Mouse (Mus musculus): ENCODE results near the gene Ano1. TPM values are rescaled to one million over a fixed set of nuclear protein-coding genes. Genes with fewer than 3 reads are reported as not detected.
A peak's percentile ranks its signal among the peaks of the same experiment; 100 is the strongest.

The Ano1 gene
- 6.9 and 7.5 TPM in 2 replicates for polyA plus RNA-seq (2016; fragmentation: Nextera tagmentation; extraction: Ambion mirVana)

- Histone ChIP-seq H3K4me2 (replicated peaks) (no peak within 1 kb of the TSS), H3K36me3 (no peaks in the 10 kb centered on the region), H3K4me3 (no peak within 1 kb of the TSS), H3K9me3 (replicated peaks) (no peaks in the 10 kb centered on the region), H3K27ac (no peak within 1 kb of the TSS), H3K27me3 (peaks cover 5% of the 10 kb centered on the region; the same call in 1 of the 2 replicates), H3K9ac (no peak within 1 kb of the TSS), H3K4me1 (no peaks in the 10 kb centered on the region)
- ATAC-seq (ENCODE audit: low FRiP score) = no peak
- WGBS = 78% methylated on average over 9 of the region's 9 CpGs
These were observed at the start of gene Ano1 for GRCm38 (mm10) chr7:144751833-144752232. TSS of gene Ano1 (minus strand) at chr7:144751974.

DNA sequence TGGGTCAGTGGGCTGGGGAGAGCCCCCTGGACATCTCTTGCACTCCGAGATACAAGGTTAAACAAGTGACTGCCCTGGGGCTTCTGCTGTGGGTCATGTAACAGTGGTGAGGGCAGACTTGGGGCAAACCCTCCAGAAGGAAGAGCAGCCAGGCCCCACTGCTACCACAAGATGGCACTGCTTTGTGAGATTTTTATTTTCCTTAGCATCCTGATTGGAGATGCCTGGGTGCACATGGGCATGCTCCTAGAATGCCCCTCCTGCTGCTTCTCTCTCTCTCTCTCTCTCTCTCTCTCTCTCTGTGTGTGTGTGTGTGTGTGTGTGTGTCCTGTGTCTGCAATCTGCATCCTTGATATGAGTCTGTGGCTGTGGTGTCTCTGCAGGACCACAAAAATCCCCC lies 46.7 kb upstream of the Ano1 start:
- H3K36me3 ChIP-seq = no peaks in the 10 kb centered on the region
- no peak overlapping the region for H3K9ac ChIP-seq
- no peaks in the 10 kb centered on the region for H3K9me3 ChIP-seq (replicated peaks)
- H3K4me2 ChIP-seq (replicated peaks) = no peak overlapping the region
- peaks cover 12% of the 10 kb centered on the region for H3K27me3 ChIP-seq
- ATAC-seq (ENCODE audit: low FRiP score) = peak; percentile 38; the same call in 1 of the 2 replicates
- peaks cover 11% of the 10 kb centered on the region for H3K4me1 ChIP-seq
- H3K27ac ChIP-seq = no peak overlapping the region
- 41% methylated on average over 1 of the region's 1 CpGs for WGBS
- H3K4me3 ChIP-seq = no peak overlapping the region

DNA sequence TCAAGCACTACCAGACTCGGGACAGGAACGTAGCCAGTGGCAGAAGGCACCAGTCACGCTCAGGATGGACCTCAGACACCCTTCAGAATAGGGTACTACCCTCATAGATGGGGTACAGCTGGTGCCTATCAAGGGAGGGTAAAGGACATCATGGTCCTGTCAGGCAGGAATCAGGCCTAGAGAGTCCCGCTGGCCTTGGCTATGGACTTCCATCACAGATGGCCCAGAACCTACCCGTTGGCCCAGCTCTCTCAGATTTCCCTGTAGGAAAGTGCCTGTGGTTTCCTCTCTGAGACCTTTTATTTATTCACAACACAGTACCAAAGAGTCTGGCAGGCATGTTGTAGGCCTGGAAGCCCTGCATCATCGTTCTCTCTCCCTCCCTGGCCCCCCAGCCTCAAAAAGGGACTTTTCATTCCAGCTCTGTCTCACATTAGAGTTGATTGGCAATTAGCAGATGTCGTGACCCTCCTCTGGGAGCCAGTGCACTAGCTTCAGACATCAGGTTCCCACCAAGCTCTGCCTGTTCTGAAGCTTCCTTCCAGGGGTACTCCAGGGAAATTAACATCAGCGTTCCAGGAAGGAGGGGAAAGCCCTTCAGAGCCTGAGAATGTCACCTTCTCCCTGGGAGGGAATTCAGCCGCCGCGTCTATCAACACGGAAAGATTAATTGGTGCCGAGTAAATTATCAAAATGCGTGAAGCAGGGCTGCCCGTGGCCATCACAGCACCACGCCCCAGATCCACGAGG lies 45.4 kb upstream of the Ano1 start:
- no peak for ATAC-seq (ENCODE audit: low FRiP score)
- Histone ChIP-seq H3K36me3 (no peaks in the 10 kb centered on the region), H3K27ac (no peak overlapping the region), H3K9me3 (replicated peaks) (no peaks in the 10 kb centered on the region), H3K4me3 (no peak overlapping the region), H3K4me1 (peaks cover 11% of the 10 kb centered on the region), H3K4me2 (replicated peaks) (no peak overlapping the region), H3K9ac (no peak overlapping the region), H3K27me3 (peaks cover 12% of the 10 kb centered on the region)
- 43% methylated on average over 17 of the region's 17 CpGs for WGBS

- Histone ChIP-seq H3K9ac (no peak overlapping the region), H3K36me3 (no peaks in the 10 kb centered on the region), H3K27me3 (peaks cover 12% of the 10 kb centered on the region), H3K4me2 (replicated peaks) (no peak overlapping the region), H3K27ac (no peak overlapping the region), H3K9me3 (replicated peaks) (no peaks in the 10 kb centered on the region), H3K4me1 (peaks cover 11% of the 10 kb centered on the region), H3K4me3 (no peak overlapping the region)
- 76% methylated on average over 9 of the region's 9 CpGs for WGBS
- ATAC-seq (ENCODE audit: low FRiP score) = no peak
These were observed 44.3 kb upstream of the Ano1 start for GRCm38 (mm10) chr7:144795976-144796474.

GRCm38 (mm10) chr7:144793296-144793695 lies 41.5 kb upstream of the Ano1 start:
- Histone ChIP-seq H3K4me3 (no peak overlapping the region), H3K9me3 (replicated peaks) (no peaks in the 10 kb centered on the region), H3K4me2 (replicated peaks) (no peak overlapping the region), H3K4me1 (peaks cover 7% of the 10 kb centered on the region), H3K36me3 (no peaks in the 10 kb centered on the region), H3K27ac (no peak overlapping the region), H3K27me3 (peaks cover 7% of the 10 kb centered on the region; the same call in 1 of the 2 replicates), H3K9ac (no peak overlapping the region)
- no peak for ATAC-seq (ENCODE audit: low FRiP score)
- 86% methylated on average over 10 of the region's 10 CpGs for WGBS

DNA sequence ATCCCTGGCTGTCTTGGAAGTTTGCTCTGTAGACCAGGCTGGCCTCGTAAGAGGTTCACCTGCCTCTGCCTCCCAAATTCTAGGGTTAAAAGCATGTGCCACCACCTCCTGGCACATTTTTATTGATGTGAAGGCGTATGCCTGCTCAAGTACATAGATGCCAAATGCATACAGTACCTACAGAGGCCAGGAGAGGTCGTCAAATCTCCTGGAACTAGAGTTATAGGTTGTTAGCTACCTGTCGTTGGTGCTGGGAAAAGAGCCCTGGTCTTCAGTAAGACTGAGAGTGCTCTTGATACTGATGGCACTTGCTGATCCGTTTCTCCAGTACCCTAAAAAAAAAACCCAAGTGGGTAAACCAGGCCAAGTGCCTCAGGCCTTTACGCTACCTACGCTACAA lies 39.7 kb upstream of the Ano1 start:
- Histone ChIP-seq H3K27me3 (peaks cover 7% of the 10 kb centered on the region; the same call in 1 of the 2 replicates), H3K4me2 (replicated peaks) (no peak overlapping the region), H3K36me3 (no peaks in the 10 kb centered on the region), H3K4me1 (no peaks in the 10 kb centered on the region), H3K4me3 (no peak overlapping the region), H3K9me3 (replicated peaks) (no peaks in the 10 kb centered on the region), H3K9ac (no peak overlapping the region), H3K27ac (no peak overlapping the region)
- WGBS = 88% methylated on average over 7 of the region's 7 CpGs
- ATAC-seq (ENCODE audit: low FRiP score) = no peak

GRCm38 (mm10) chr7:144789601-144790556 lies 38.1 kb upstream of the Ano1 start:
- ATAC-seq (ENCODE audit: low FRiP score) = 0 out of 2 replicates have a peak, but pooled peaks have one; percentile 26

DNA sequence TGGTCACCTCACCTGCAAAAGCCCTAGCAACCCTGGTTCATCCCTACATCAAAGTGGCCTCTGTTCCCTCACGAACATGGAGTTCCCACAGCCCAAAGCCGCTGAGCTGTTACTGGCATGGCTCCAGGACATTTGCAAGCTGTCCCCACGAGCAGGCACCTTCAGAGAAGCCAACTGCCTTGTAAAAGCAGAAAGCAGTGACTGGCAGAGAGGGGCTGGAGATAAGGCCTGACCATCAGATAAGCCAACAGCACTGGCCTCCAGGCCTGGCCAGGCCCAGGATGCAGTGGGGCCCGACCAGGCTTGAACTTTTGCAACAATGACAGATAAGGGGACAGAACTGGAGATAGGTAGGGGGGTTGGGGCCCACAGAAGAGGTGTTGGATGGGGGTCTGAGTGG lies 36.9 kb upstream of the Ano1 start:
- no peak for ATAC-seq (ENCODE audit: low FRiP score)
- Histone ChIP-seq H3K9me3 (replicated peaks) (no peaks in the 10 kb centered on the region), H3K27me3 (0 out of 2 replicates have a peak, but pooled peaks cover 3% of the 10 kb centered on the region), H3K4me2 (replicated peaks) (no peak overlapping the region), H3K27ac (no peak overlapping the region), H3K9ac (no peak overlapping the region), H3K4me3 (no peak overlapping the region), H3K4me1 (no peaks in the 10 kb centered on the region), H3K36me3 (no peaks in the 10 kb centered on the region)
- WGBS = 72% methylated on average over 4 of the region's 4 CpGs

More at GRCm38 (mm10) chr7:144789601-144790556, 38.1 kb upstream of the Ano1 start:
- Histone ChIP-seq H3K36me3 (no peaks in the 10 kb centered on the region), H3K4me2 (replicated peaks) (peak overlapping the region; percentile 46), H3K27ac (no peak overlapping the region), H3K4me1 (no peaks in the 10 kb centered on the region), H3K4me3 (peak overlapping the region; percentile 19), H3K9me3 (replicated peaks) (no peaks in the 10 kb centered on the region), H3K9ac (no peak overlapping the region), H3K27me3 (0 out of 2 replicates have a peak, but pooled peaks cover 7% of the 10 kb centered on the region)
- 48% methylated on average over 36 of the region's 36 CpGs for WGBS

DNA sequence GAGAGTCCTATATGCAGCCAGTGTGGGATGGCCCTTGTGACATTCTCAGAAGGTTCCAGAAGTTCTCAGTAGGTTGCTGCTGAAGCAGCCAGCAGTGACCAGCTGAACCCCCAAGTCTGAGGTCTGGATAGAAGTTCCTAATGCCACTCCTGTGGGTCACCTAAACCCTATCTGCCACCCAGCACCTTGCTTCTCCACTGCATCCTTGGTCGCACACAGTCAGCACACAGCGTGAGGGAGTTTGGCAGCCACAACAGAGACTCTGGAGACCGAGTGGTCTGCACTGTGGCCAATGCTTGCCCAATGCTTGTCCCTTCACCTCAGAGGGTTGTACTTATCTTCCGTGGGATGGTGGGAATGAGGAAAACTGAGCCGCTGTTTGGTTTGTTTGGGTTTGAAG lies 35.7 kb upstream of the Ano1 start:
- H3K27ac ChIP-seq = no peak overlapping the region
- WGBS = 84% methylated on average over 5 of the region's 5 CpGs

DNA sequence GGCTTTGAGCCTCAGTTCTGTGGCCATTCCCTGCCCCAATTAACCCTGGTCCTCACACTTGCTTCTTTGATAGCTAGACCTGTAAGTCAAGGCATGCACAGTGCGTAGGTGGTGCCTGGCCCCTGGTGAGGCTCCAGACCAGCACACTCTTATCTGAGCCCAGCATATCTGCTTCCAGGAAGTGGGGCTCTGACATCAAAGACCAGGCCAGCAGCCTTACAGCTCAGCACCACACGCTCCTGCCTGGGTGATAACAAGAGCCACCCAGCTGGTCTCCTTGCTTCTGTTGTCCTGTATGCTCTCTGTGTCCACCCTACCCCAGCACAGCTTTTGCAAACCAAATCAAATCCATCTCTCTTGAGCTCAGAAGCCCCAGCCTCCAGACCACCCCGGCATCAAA lies 34.8 kb upstream of the Ano1 start:
- ATAC-seq (ENCODE audit: low FRiP score) = no peak; the same call in 1 of the 2 replicates
- H3K36me3 ChIP-seq = no peaks in the 10 kb centered on the region

More for the DNA sequence above, 35.7 kb upstream of the Ano1 start:
- Histone ChIP-seq H3K4me1 (no peaks in the 10 kb centered on the region), H3K27me3 (0 out of 2 replicates have a peak, but pooled peaks cover 3% of the 10 kb centered on the region), H3K4me3 (no peak overlapping the region), H3K9me3 (replicated peaks) (no peaks in the 10 kb centered on the region), H3K4me2 (replicated peaks) (no peak overlapping the region), H3K36me3 (no peaks in the 10 kb centered on the region), H3K9ac (no peak overlapping the region)
- no peak for ATAC-seq (ENCODE audit: low FRiP score)

DNA sequence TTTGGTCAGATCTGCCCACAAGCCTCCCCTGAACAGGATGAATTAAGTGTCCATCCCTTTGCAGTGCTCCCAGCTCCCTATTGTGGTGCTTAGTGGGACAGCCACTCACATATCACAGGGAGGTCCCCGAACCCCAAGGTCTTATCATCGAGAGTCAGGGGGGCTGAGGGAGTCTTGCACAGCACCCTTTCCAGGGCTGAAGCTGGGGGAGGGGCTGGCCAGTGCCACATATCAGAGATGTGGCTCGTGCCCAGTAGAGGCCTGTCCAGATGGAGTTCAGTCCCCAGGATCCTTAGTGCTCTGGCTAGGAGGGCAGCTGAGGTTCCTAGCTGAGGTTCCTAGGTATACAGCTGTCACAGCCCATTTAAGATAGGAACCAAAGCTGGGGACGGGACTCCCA lies 32.4 kb upstream of the Ano1 start:
- ATAC-seq (ENCODE audit: low FRiP score) = no peak
- no peaks in the 10 kb centered on the region for H3K36me3 ChIP-seq
- H3K4me1 ChIP-seq = 0 out of 2 replicates have a peak, but pooled peaks cover 3% of the 10 kb centered on the region
- peaks cover 8% of the 10 kb centered on the region; the same call in 1 of the 2 replicates for H3K27me3 ChIP-seq
- H3K4me3 ChIP-seq = no peak overlapping the region
- H3K27ac ChIP-seq = no peak overlapping the region
- no peak overlapping the region for H3K9ac ChIP-seq
- 78% methylated on average over 4 of the region's 4 CpGs for WGBS
- H3K4me2 ChIP-seq (replicated peaks) = no peak overlapping the region
- H3K9me3 ChIP-seq (replicated peaks) = no peaks in the 10 kb centered on the region

More for the DNA sequence above, 34.8 kb upstream of the Ano1 start:
- Histone ChIP-seq H3K9me3 (replicated peaks) (no peaks in the 10 kb centered on the region), H3K9ac (no peak overlapping the region), H3K4me2 (replicated peaks) (no peak overlapping the region), H3K27ac (no peak overlapping the region), H3K4me3 (no peak overlapping the region), H3K4me1 (0 out of 2 replicates have a peak, but pooled peaks cover under 1% of the 10 kb centered on the region), H3K27me3 (0 out of 2 replicates have a peak, but pooled peaks cover 3% of the 10 kb centered on the region)
- WGBS = 66% methylated on average over 3 of the region's 3 CpGs

GRCm38 (mm10) chr7:144782402-144782801 lies 30.6 kb upstream of the Ano1 start:
- Histone ChIP-seq H3K4me2 (replicated peaks) (no peak overlapping the region), H3K27me3 (peaks cover 7% of the 10 kb centered on the region; the same call in 1 of the 2 replicates), H3K4me1 (0 out of 2 replicates have a peak, but pooled peaks cover 3% of the 10 kb centered on the region), H3K9ac (no peak overlapping the region), H3K36me3 (no peaks in the 10 kb centered on the region), H3K9me3 (replicated peaks) (no peaks in the 10 kb centered on the region), H3K4me3 (no peak overlapping the region), H3K27ac (no peak overlapping the region)
- 81% methylated on average over 1 of the region's 1 CpGs for WGBS
- ATAC-seq (ENCODE audit: low FRiP score) = no peak

All from hindbrain, embryonic 12.5 days (tissue).